Comparison of ENCODE assay signal across 8 mouse cellular contexts in the genomic region with DNA sequence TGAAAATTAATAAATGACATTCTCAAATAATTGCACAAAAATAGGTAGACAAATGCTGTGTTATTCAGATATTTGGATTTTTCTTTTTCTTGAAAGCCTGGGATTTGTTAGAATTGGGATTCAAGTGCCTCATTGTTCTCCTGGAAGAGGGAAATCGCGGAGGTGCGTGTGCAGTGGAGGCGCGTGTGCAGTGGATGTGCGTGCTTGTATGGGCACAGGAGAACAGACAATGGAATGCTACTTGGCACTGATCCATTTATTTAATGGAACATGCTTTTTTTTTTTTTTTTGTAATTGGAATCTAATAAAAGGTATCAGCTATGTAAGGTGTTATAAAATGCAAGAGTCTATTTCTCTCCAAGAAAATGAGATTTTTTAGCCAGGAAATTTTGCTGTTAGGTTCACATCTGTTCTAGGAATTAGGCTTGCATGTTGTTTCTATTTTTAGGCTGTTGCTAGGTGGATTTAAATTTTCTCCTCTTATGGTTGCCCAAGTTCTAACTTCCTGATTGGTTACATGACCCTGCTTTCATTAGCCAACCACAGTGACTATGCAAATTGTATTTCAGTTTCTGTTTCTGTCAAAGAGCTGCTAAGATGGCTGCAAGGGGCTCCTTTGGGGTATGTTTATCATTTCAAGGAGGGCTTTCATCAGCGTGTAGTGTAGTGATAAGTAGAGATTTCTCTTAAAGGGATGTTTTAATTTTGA. TPM values are rescaled to one million over a fixed set of nuclear protein-coding genes. Genes with fewer than 3 reads are reported as not detected.
DNase-seq lines count a peak whose midpoint lies in the region; ATAC-seq and TF ChIP-seq lines count a peak whose summit lies in the region.

No protein-coding gene starts in this region.

- no peak overlapping the region for H3K9ac ChIP-seq in heart, embryonic 11.5 days (ENCODE audit: low read depth, low read length)
- no peak overlapping the region for H3K9ac ChIP-seq in liver, postnatal 0 days (replicated peaks)
- H3K9ac ChIP-seq in stomach, embryonic 15.5 days, result no peak overlapping the region

- H3K4me3 ChIP-seq in left cerebral cortex, adult 2 months, result peak overlapping the region; percentile 40
- H3K4me3 ChIP-seq in bone marrow, adult 2 months (replicated peaks; ENCODE audit: control insufficient read depth, low read depth, low read length), result peak overlapping the region; percentile 34
- no peak overlapping the region for H3K4me3 ChIP-seq in heart, embryonic 11.5 days (ENCODE audit: low read depth, low read length)
- H3K4me3 ChIP-seq in liver, postnatal 0 days (ENCODE audit: low read depth, low read length), result peak overlapping the region; percentile 25; the same call in 1 of the 2 replicates
- no peak overlapping the region for H3K4me3 ChIP-seq in stomach, embryonic 15.5 days (replicated peaks)

- 74% methylated on average over 7 of the region's 7 CpGs for WGBS in bone marrow, adult 2 months
- WGBS in heart, embryonic 11.5 days (ENCODE audit: insufficient replicate concordance), result 68% methylated on average over 7 of the region's 7 CpGs
- 81% methylated on average over 7 of the region's 7 CpGs for WGBS in liver, postnatal 0 days (ENCODE audit: insufficient replicate concordance)
- 63% methylated on average over 7 of the region's 7 CpGs for WGBS in stomach, embryonic 15.5 days

- peak overlapping the region; percentile 7; the same call in 1 of the 2 replicates for H3K4me2 ChIP-seq in heart, embryonic 11.5 days
- peak overlapping the region; percentile 42 for H3K4me2 ChIP-seq in liver, postnatal 0 days (ENCODE audit: low read depth, low read length)
- H3K4me2 ChIP-seq in stomach, embryonic 15.5 days, result no peak overlapping the region

- no peak for TF ChIP-seq POLR2A in bone marrow, adult 2 months (IDR thresholded peaks at IDR 0.05; ENCODE audit: borderline replicate concordance, control insufficient read depth, low read depth, low read length)

- no peaks in the 10 kb centered on the region for H3K36me3 ChIP-seq in heart, embryonic 11.5 days (ENCODE audit: control insufficient read depth, insufficient read depth, low read length)
- H3K36me3 ChIP-seq in liver, postnatal 0 days (replicated peaks; ENCODE audit: insufficient read depth, low read length), result 0 out of 2 replicates have a peak, but pooled peaks cover 2% of the 10 kb centered on the region
- H3K36me3 ChIP-seq in stomach, embryonic 15.5 days, result no peaks in the 10 kb centered on the region

- H3K9me3 ChIP-seq in heart, embryonic 11.5 days (replicated peaks; ENCODE audit: control insufficient read depth, low read length), result no peaks in the 10 kb centered on the region
- H3K9me3 ChIP-seq in liver, postnatal 0 days (ENCODE audit: low read length), result no peaks in the 10 kb centered on the region
- no peaks in the 10 kb centered on the region for H3K9me3 ChIP-seq in stomach, embryonic 15.5 days

- H3K27me3 ChIP-seq in heart, embryonic 11.5 days (ENCODE audit: control insufficient read depth, insufficient read depth, low read length), result no peaks in the 10 kb centered on the region
- H3K27me3 ChIP-seq in liver, postnatal 0 days (ENCODE audit: insufficient read depth, low read length), result no peaks in the 10 kb centered on the region
- H3K27me3 ChIP-seq in stomach, embryonic 15.5 days (replicated peaks), result no peaks in the 10 kb centered on the region

- H3K27ac ChIP-seq in left cerebral cortex, adult 2 months, result peak overlapping the region; percentile 86
- no peak overlapping the region for H3K27ac ChIP-seq in bone marrow, adult 2 months (ENCODE audit: control insufficient read depth, insufficient read depth, low read depth, low read length, poor library complexity)
- peak overlapping the region; percentile 54; the same call in 1 of the 2 replicates for H3K27ac ChIP-seq in heart, embryonic 11.5 days (ENCODE audit: low read depth, low read length)
- no peak overlapping the region for H3K27ac ChIP-seq in liver, postnatal 0 days (ENCODE audit: low read depth)
- H3K27ac ChIP-seq in stomach, embryonic 15.5 days, result peak overlapping the region; percentile 57; the same call in 1 of the 2 replicates

- intact Hi-C loops in left cerebral cortex, adult 2 months (cut with DNase I), result no loop called here
- intact Hi-C loops in left cerebral cortex, postnatal 10 days (cut with DNase I), result loop anchor here (5.0 kb wide), 1 partner anchor 33 kb away; no protein-coding TSS in a partner anchor

- peaks cover 3% of the 10 kb centered on the region; the same call in 1 of the 2 replicates for H3K4me1 ChIP-seq in bone marrow, adult 2 months (ENCODE audit: control insufficient read depth, insufficient read depth, low read length)
- peaks cover 2% of the 10 kb centered on the region; the same call in 1 of the 2 replicates for H3K4me1 ChIP-seq in heart, embryonic 11.5 days (ENCODE audit: control insufficient read depth, insufficient read depth, low read length)
- H3K4me1 ChIP-seq in liver, postnatal 0 days (ENCODE audit: insufficient read depth), result peaks cover 26% of the 10 kb centered on the region
- H3K4me1 ChIP-seq in stomach, embryonic 15.5 days, result no peaks in the 10 kb centered on the region; the same call in 1 of the 2 replicates

- no peak for DNase-seq in left cerebral cortex, adult 2 months (ENCODE audit: extremely low spot score in 1 of 2, low spot score in 2 of 2)
- no peak for DNase-seq in left cerebral cortex, postnatal 10 days (ENCODE audit: extremely low spot score in 1 of 2, low spot score in 2 of 2)
- no peak for DNase-seq in liver, postnatal 0 days
- DNase-seq in gastrocnemius, adult 18-20 months (ENCODE audit: low spot score), result no peak
- no peak for DNase-seq in cerebellum, postnatal 36 days

- TF ChIP-seq EP300 in liver, postnatal 0 days (IDR thresholded peaks at IDR 0.05; ENCODE audit: low read depth), result peak; percentile 27; the same call in 1 of the 2 replicates

- no peak for TF ChIP-seq CTCF in left cerebral cortex, adult 2 months (IDR thresholded peaks at IDR 0.05)
- no peak for TF ChIP-seq CTCF in bone marrow, adult 2 months (IDR thresholded peaks at IDR 0.05; ENCODE audit: control insufficient read depth, insufficient read depth, low read length)
- no peak for TF ChIP-seq CTCF in liver, postnatal 0 days (IDR thresholded peaks at IDR 0.05; ENCODE audit: low read depth)

- no peak for ATAC-seq in heart, embryonic 11.5 days (replicated peaks; ENCODE audit: insufficient number of reproducible peaks, low FRiP score, low TSS enrichment)
- peak; percentile 67 for ATAC-seq in liver, postnatal 0 days
- ATAC-seq in stomach, embryonic 15.5 days (ENCODE audit: insufficient read depth, low FRiP score, low read depth), result no peak

RNA-seq across cellular contexts. Expression of gene Atf7ip, which starts 44.8 kb away (rescaled TPM):
- total RNA-seq in left cerebral cortex, adult 2 months (2021), result 100 to 1,000 TPM; 119 to 122 TPM
- total RNA-seq in left cerebral cortex, postnatal 10 days (2021), result 100 to 1,000 TPM; 119 to 135 TPM
- 39.2 and 53.1 TPM in 2 replicates for polyA plus RNA-seq in bone marrow, adult 2 months (2011; ENCODE audit: insufficient read depth, insufficient read length, low replicate concordance, missing spikeins)
- 43.1 and 49.7 TPM in 2 replicates for polyA plus RNA-seq in heart, embryonic 11.5 days (2014; fragmentation: Nextera tagmentation; extraction: Ambion mirVana)
- polyA plus RNA-seq in liver, postnatal 0 days (2015; fragmentation: Nextera tagmentation; extraction: Ambion mirVana), result 5.6 and 6.6 TPM in 2 replicates
- polyA plus RNA-seq in stomach, embryonic 15.5 days (2015; fragmentation: Nextera tagmentation; extraction: Ambion mirVana), result 34.6 and 38.1 TPM in 2 replicates
- 10 to 100 TPM; 40.0 to 42.4 TPM for total RNA-seq in gastrocnemius, adult 18-20 months (2021)

Comparison
In these comparisons a context has a peak if more than half of its experiments do, and no peak if none do; other contexts are left out.
1. H3K27ac ChIP-seq: peak in left cerebral cortex, adult 2 months (single experiment), heart, embryonic 11.5 days (single experiment) and stomach, embryonic 15.5 days (single experiment); none in bone marrow, adult 2 months (single experiment) and liver, postnatal 0 days (single experiment).
2. H3K4me3 ChIP-seq: peak in left cerebral cortex, adult 2 months (single experiment), bone marrow, adult 2 months (single experiment) and liver, postnatal 0 days (single experiment); none in heart, embryonic 11.5 days (single experiment) and stomach, embryonic 15.5 days (single experiment).